8 mouse cellular contexts compared by ENCODE assay signal in genomic region chr2:129408476-129408875, GRCm38 (mm10). TPM values are rescaled to one million over a fixed set of nuclear protein-coding genes. Genes with fewer than 3 reads are reported as not detected.
DNase-seq lines count a peak whose midpoint lies in the region; ATAC-seq and TF ChIP-seq lines count a peak whose summit lies in the region.

No protein-coding gene starts in this region.

- DNase-seq in 3134 (ENCODE audit: extremely low read depth, insufficient read length, low spot score) = peak; percentile 41
- DNase-seq in adrenal gland, adult 2 months = peak; percentile 77
- peak; percentile 86 for DNase-seq in embryo, embryonic 10.5 days (ENCODE audit: low spot score)
- DNase-seq in liver, embryonic 11.5 days (ENCODE audit: low spot score) = peak; percentile 52
- DNase-seq in neural tube, embryonic 10.5 days (ENCODE audit: extremely low spot score, low spot score) = peak; percentile 73
- DNase-seq in stomach, postnatal 0 days (ENCODE audit: low spot score) = peak; percentile 68

- no peaks in the 10 kb centered on the region for H3K36me3 ChIP-seq in kidney, embryonic 14.5 days (ENCODE audit: control insufficient read depth, insufficient read depth, low read length)
- no peaks in the 10 kb centered on the region for H3K36me3 ChIP-seq in liver, embryonic 11.5 days (ENCODE audit: control insufficient read depth, insufficient read depth, low read length)
- H3K36me3 ChIP-seq in stomach, postnatal 0 days (ENCODE audit: control insufficient read depth, insufficient read depth, low read length) = no peaks in the 10 kb centered on the region

- no peaks in the 10 kb centered on the region for H3K4me1 ChIP-seq in kidney, embryonic 14.5 days (ENCODE audit: control insufficient read depth, insufficient read depth, low read length)
- H3K4me1 ChIP-seq in liver, embryonic 11.5 days (replicated peaks; ENCODE audit: control insufficient read depth, insufficient read depth, low read length) = 0 out of 2 replicates have a peak, but pooled peaks cover 3% of the 10 kb centered on the region
- no peaks in the 10 kb centered on the region for H3K4me1 ChIP-seq in stomach, postnatal 0 days (replicated peaks; ENCODE audit: control insufficient read depth, insufficient read depth)

- no peak overlapping the region for H3K4me2 ChIP-seq in kidney, embryonic 14.5 days (replicated peaks; ENCODE audit: low read depth, low read length)
- H3K4me2 ChIP-seq in liver, embryonic 11.5 days = no peak overlapping the region
- H3K4me2 ChIP-seq in stomach, postnatal 0 days (replicated peaks; ENCODE audit: low read depth) = no peak overlapping the region

- no peak overlapping the region for H3K4me3 ChIP-seq in kidney, embryonic 14.5 days (ENCODE audit: low read length)
- no peak overlapping the region for H3K4me3 ChIP-seq in liver, embryonic 11.5 days (ENCODE audit: low read depth, low read length)
- no peak overlapping the region for H3K4me3 ChIP-seq in stomach, postnatal 0 days (ENCODE audit: low read depth, low read length)

- WGBS in kidney, embryonic 14.5 days = 20% methylated on average over 18 of the region's 18 CpGs
- 20% methylated on average over 18 of the region's 18 CpGs for WGBS in liver, embryonic 11.5 days
- WGBS in stomach, postnatal 0 days = 15% methylated on average over 18 of the region's 18 CpGs

- no peaks in the 10 kb centered on the region for H3K9me3 ChIP-seq in kidney, embryonic 14.5 days (ENCODE audit: control insufficient read depth, low read length)
- H3K9me3 ChIP-seq in liver, embryonic 11.5 days (ENCODE audit: control insufficient read depth, low read length) = no peaks in the 10 kb centered on the region
- H3K9me3 ChIP-seq in stomach, postnatal 0 days (ENCODE audit: control insufficient read depth, low read length) = no peaks in the 10 kb centered on the region

- H3K27ac ChIP-seq in kidney, embryonic 14.5 days (ENCODE audit: low read depth, low read length) = no peak overlapping the region
- H3K27ac ChIP-seq in liver, embryonic 11.5 days (ENCODE audit: low read depth, low read length) = no peak overlapping the region
- H3K27ac ChIP-seq in stomach, postnatal 0 days (replicated peaks) = no peak overlapping the region

- peak; percentile 68 for ATAC-seq in granulocyte monocyte progenitor cell, adult 5-6 weeks (replicated peaks; ENCODE audit: poor library complexity, severe bottlenecking)
- ATAC-seq in kidney, embryonic 14.5 days (ENCODE audit: low FRiP score, low TSS enrichment) = peak; percentile 77; the same call in 1 of the 2 replicates
- ATAC-seq in liver, embryonic 11.5 days (replicated peaks; ENCODE audit: low FRiP score) = 0 out of 2 replicates have a peak, but pooled peaks have one; percentile 62
- peak; percentile 65; the same call in 1 of the 2 replicates for ATAC-seq in stomach, postnatal 0 days (ENCODE audit: low FRiP score, low TSS enrichment)

- H3K27me3 ChIP-seq in kidney, embryonic 14.5 days (ENCODE audit: control insufficient read depth, insufficient read depth, low read length) = no peaks in the 10 kb centered on the region
- no peaks in the 10 kb centered on the region for H3K27me3 ChIP-seq in liver, embryonic 11.5 days (replicated peaks; ENCODE audit: control insufficient read depth, insufficient read depth, low read length)
- H3K27me3 ChIP-seq in stomach, postnatal 0 days (ENCODE audit: control insufficient read depth, insufficient read depth, low read length) = no peaks in the 10 kb centered on the region

- TF ChIP-seq EP300 in stomach, postnatal 0 days (optimal IDR thresholded peaks at IDR 0.05) = no peak

- H3K9ac ChIP-seq in kidney, embryonic 14.5 days (ENCODE audit: low read depth, low read length) = no peak overlapping the region
- H3K9ac ChIP-seq in liver, embryonic 11.5 days (ENCODE audit: low read depth, low read length) = no peak overlapping the region
- H3K9ac ChIP-seq in stomach, postnatal 0 days (ENCODE audit: low read length) = no peak overlapping the region

- peak; percentile 85 for TF ChIP-seq CTCF in stomach, postnatal 0 days (IDR thresholded peaks at IDR 0.05; ENCODE audit: low read depth)

RNA-seq across cellular contexts. Expression of gene Il1b, which starts 37.5 kb away (rescaled TPM):
- total RNA-seq in adrenal gland, adult 2 months (2021) = 1 to 10 TPM in 1 of 2 experiments, under 1 TPM in 1; 0.78 to 1.5 TPM
- polyA plus RNA-seq in adrenal gland, adult 2 months (2012; rRNA removed) = 0.17 and 0.20 TPM in 2 replicates
- not detected in 2 replicates for total RNA-seq in granulocyte monocyte progenitor cell, adult 5-6 weeks (2014; fragmentation: Nextera tagmentation)
- 0.52 and 4.5 TPM in 2 replicates for total RNA-seq in granulocyte monocyte progenitor cell, adult 5-6 weeks (2017)
- polyA plus RNA-seq in kidney, embryonic 14.5 days (2014; fragmentation: Nextera tagmentation; extraction: Ambion mirVana) = not detected in 2 replicates
- polyA plus RNA-seq in liver, embryonic 11.5 days (2014; fragmentation: Nextera tagmentation; extraction: Ambion mirVana) = 0.25 and 0.66 TPM in 2 replicates
- 0.22 and 0.61 TPM in 2 replicates for polyA plus RNA-seq in stomach, postnatal 0 days (2015; fragmentation: Nextera tagmentation; extraction: Ambion mirVana)
